Mouse (Mus musculus): ENCODE data around the gene Ethe1.

Gene Ethe1

DNA sequence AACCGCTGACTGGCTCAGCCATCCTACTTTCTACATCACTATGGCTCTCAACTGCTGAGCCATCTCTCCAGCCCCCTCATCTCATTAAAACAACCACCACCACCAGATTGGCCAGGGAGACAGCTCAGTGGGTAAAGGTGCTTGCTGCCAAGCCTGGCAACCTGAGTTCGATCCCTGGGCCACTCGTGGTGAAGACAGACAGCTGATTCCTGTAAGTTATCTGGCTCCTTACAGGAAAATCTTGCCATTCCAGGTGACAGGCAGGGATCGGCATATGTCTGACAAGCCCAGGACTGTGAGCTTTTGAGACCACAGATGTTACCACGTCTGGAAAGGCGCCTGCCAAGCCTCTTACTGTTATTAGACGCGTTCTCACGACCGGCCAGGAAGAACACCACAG lies 9.5 kb upstream of the Ethe1 start:
- no peak for DNase-seq (ENCODE audit: low read depth)

GRCm38 (mm10) chr7:24584876-24585275 lies 2.5 kb upstream of the Ethe1 start:
- no peak for DNase-seq (ENCODE audit: low read depth)

- no peak for DNase-seq (ENCODE audit: low read depth)
These were observed 1.3 kb upstream of the Ethe1 start for GRCm38 (mm10) chr7:24585995-24586394.

- DNase-seq (ENCODE audit: low read depth): no peak
These were observed 515 bp upstream of the Ethe1 start for GRCm38 (mm10) chr7:24586828-24587227.

DNA sequence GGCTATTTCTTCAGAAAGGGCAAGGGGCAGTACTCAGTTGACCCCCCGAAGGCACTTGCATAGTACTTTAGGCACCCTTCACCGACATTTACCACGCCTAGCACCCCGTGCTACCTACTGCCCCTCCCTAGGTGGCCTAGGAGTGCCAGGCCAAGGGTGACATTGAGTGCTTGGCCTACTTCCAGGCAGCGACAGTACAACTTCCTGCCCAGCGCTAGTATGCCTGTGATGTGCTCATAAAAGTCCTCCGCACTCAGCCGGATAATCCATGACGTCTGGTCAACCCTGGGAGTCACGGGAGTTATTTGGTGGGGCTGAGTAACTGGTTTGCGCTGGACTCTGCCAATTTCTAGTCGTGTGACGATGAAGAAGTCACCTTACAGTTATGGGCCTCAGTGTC lies 993 bp downstream of the Ethe1 start:
- DNase-seq (ENCODE audit: low read depth): no peak

DNA sequence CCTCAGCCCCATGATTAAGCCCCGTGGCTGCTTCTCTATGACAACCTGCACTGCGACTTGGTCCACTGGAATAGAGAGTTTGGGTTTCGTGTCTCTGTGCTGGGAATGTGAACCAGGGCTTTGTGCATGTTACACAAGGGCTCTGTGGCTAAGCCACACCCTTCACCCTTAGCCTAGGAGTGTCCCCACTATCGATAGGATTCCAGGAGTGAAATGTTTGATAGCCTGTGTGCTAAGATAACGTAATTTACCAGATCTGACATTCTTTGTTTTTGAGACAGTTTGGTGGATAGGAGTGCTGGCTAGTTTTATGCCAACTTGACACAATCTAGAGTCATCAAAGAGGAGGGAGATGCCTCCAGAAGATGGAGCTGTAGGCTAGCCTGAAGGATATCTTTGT lies 4.4 kb downstream of the Ethe1 start:
- DNase-seq (ENCODE audit: low read depth): no peak

DNA sequence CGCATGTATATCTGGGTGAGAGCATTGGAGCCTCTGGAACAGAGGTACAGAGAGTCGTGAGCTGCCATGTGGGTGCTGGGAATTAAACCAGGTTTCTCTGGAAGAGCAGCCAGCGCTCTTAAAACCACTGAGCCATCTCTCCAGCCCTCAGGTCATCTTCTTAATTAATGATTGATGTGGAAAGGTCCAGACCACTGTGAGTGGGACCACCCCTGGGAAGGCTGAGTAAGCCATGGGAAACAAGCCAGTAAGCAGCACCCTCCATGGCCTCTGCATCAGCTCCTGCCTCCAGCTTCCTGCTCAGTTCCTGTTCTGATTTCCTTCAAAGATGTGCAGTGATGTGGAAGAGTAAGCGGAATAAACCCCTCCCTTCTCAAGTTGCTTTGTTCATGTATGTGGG lies 4.8 kb downstream of the Ethe1 start:
- DNase-seq (ENCODE audit: low read depth): no peak

DNA sequence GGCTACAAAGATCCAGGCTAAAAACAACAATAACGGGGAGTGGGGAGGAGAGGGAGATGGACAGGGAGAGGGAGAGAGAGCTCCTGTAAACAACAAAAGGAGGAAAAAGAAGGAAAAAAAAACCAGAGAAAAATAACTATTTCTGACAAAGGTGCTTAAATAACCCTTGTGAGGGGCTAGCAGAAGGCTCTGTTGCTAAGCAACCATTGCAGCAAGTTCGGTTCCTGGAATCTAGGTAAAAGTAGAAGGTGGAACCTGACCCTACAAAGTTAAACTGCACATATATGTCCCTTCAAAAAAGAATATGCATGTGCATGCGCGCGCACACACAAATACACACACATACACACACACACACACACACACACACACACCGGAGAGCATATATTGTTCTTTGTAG lies 5.4 kb downstream of the Ethe1 start:
- no peak for DNase-seq (ENCODE audit: low read depth)

DNA sequence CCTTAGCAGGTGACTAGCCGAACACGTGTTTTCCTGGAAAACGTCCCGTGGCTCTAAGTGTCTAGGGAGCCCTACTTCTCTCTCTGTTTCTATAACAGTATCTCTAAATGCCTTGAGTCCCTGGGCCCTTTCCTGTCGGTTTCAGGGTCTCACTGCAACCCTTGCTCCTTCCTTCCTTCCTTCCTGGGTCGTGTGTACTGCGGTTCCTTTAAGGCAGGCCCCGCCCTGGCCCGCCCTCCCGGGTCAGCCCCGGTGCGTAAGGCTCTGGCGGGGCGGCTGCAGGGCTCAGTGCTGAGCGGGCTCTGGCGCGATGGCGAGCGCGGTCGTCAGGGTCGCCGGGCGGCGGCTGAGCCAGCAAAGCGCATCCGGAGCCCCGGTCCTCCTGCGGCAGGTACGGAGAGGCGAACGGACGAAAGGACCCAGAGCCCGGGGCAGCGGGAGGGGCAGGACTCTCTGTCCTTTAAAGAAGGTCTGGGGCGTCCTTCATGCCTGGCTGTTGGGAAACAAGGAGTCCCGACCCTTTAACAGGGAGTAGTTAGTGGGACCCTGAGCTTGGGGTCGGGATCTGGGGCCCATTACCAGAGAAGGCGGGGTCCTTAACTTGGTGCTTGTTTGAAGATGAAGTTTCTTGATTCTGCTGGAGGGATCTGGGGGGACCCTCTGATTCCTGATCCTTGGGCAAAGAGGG lies 6.4 kb downstream of the Ethe1 start:
- DNase-seq (ENCODE audit: low read depth): no peak

DNA sequence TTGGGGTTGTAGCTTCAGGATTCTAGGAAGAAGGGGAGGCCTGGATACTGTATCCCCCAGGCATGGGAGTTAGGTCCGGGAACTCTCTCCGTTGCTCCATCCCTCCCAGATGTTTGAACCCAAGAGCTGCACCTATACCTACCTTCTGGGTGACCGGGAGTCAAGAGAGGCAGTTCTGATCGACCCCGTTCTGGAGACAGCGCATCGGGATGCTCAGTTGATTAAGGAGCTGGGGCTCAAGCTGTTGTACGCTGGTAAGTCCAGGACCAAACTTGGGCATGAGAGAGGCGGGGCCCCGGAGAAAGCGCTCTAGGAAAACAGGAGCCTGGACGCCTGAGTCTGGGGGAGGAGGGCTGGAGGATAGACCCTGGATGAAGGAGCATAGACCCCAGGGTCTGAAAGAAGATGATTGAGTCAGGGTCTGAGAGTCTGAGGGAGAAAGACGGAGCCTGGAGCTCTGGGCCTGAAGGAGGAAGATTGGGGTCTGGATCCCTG lies 7.0 kb downstream of the Ethe1 start:
- DNase-seq (ENCODE audit: low read depth): no peak

DNA sequence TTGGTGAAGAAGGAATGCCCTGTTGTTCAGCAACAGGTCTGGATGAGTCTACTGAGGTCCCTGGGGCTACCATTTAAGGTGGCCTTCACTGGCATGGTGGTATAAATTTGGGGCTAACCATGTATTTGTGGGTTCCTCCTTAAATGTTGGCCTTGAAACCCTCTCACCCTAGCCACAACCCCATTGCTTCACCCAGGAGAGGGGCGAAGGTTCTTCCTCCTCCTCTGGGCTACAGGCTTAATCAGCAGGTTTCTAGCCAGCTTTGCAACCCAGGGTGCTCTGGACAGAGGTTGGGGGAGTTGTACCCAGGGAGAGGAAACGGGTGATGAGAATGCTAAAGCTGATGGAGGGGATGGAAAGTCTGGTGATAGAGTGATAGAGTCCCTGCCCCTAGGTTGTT lies 8.1 kb downstream of the Ethe1 start:
- DNase-seq (ENCODE audit: low read depth): no peak

DNA sequence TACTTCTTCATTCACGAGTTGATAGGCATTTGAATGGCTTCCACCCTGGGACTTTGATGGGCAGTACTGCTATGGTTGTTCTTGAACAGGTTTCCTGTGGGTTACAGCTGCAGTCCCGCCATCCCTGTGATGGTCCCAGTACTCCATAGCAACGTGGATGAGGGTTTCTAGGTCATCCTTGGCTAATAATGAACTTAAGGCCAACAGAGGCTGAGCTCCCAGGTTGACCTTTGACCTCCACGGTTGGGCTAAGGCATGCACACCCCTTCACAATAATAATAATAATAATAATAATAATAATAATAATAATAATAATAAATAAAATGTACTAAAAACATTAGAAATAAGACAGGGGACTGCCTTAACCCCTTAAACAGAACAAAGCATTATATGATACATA lies 10.8 kb downstream of the Ethe1 start:
- no peak for DNase-seq (ENCODE audit: low read depth)

DNA sequence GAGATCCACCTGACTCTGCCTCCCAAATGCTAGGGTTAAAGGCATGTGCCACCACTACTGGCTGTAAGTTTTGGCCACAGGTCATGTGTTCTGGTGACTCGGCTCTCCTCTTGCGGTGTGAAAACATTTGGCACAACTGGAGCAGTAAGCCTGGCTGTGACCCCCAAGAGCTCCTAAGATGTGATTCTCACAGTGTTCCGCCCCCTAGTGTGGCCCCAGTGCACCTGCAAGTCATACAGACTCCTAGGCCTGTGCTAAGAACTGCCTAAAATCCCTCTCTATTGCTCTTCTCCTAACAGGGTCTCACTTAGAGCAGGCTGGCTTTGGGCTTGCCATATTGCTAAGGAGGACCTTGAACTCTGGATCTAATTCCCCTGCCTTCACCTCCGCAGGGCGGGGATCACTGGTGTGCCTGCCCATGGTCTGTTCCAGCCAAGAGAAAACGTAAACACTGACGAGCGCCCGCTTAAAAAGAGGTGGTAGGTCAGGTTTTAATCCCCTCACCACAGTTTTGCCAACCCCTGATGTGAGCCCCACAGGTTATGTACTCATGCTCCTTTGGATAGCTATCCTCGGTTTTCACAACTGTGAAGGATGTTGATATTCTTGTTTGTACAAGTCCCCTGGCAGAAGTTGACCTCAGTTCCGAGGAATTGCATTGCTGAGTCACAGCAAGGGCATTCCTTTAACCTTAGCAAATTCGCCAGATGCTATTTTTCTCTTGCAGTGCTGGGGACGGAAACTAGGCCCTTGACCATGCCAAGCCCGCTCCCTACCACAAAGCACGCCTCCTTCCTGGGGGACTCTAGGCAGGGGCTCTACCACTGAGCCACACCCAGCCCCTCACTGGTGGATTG lies 12.1 kb downstream of the Ethe1 start:
- no peak for DNase-seq (ENCODE audit: low read depth)

DNA sequence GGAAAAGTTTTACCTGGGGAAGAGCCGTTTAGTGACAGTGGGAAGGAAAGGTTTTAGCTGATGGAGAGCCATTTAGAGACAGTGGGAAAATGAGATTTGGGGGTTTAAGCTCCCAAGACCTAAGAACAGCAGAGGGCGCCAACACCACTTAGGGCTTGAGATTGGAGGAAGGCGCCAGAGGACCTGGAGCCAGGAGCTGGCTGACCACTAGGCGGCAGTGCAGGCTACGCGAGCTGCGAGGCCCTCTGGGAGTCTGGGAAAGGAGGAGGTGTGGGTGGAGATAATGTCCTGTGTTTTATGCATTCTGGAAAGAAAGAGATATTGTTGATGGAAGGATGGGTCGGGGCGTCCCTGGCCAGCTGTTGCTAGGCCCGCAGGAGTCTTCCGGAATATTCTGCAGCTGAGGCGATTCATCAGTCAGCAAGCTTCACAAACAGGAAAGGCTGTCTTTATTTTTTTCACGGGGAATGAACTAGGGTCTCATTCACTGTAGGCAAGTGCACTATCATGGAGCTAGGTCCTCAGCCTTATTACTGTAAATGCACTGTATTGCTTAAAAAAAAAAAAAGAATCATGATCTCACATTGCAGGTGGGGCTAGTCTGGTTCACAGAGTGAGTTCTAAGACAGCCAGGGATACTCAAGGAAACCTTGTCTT lies 13.7 kb downstream of the Ethe1 start:
- peak; percentile 97 for DNase-seq (ENCODE audit: low read depth)

GRCm38 (mm10) chr7:24605561-24605960 lies 18.2 kb downstream of the Ethe1 start:
- DNase-seq (ENCODE audit: low read depth): no peak

GRCm38 (mm10) chr7:24606046-24606445 lies 18.7 kb downstream of the Ethe1 start:
- DNase-seq (ENCODE audit: low read depth): no peak

DNA sequence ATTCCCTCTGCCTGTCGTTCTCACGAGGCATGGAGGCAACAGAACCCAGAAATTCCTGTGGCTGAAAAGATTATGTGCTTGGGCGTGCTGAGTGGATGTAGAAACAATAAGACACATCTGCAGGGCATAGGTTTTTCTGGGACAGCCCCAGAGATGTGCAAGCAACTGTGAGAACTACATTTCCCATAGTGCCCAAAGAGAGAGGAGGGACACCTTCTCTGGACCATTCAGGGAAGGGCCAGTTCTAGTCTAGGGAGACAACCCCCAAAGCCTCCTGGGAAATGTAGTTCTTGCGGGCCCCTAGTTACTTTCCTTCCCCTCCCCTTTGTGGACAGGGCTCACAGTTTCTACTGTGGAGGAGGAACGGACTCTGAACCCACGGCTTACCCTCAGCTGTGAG lies 20.7 kb downstream of the Ethe1 start:
- DNase-seq (ENCODE audit: low read depth): peak; percentile 72

GRCm38 (mm10) chr7:24608561-24608960 lies 21.2 kb downstream of the Ethe1 start:
- DNase-seq (ENCODE audit: low read depth): no peak

GRCm38 (mm10) chr7:24610144-24610878 lies 23.0 kb downstream of the Ethe1 start, which contains the start of gene Phldb3:
TSS of gene Phldb3 (plus strand) at chr7:24610763.
- no peak for DNase-seq (ENCODE audit: low read depth)

GRCm38 (mm10) chr7:24610879-24611494 lies 23.6 kb downstream of the Ethe1 start:
- DNase-seq (ENCODE audit: low read depth): peak; percentile 98

DNA sequence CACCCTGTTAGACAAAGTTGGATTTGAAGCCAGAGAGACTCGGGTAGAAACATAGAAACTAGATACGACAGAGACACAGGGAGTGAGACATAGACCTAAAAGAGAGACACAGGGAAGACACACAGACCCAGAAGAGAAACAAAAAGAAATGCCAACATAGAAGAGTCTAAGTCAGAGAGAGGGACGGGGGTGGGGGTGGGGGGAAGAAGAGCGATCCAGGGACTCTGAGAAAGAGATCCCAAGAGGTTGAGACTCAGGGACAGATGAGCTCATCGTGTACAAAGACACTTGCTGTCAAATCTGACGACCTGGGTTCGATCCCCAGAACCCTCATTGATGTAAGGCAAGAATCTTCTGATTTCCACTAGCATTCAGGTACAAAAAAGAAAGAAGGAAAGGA lies 24.4 kb downstream of the Ethe1 start:
- DNase-seq (ENCODE audit: low read depth): no peak

Measured in c-Kit-positive CD71-negative TER-119-negative erythroid progenitor cells, embryonic 14.5 days (primary cell).